Mouse (Mus musculus) mouse trophoblast stem cell (cell line): ENCODE data around the gene Utp3.
"Not testable (repeated sequence)": the region's sequence is repeated elsewhere in the genome, so short reads cannot be mapped to it uniquely, and the experiment has no call there.

ENCODE experiments used
- in situ Hi-C, 2 experiments: fragments of 300-500 bp; cut with MseI, MboI; formaldehyde crosslinking; loops; 2 replicates in 1 of 2; 3 replicates in 1 of 2; pipeline ENCODE4 v1.15.1; 2025

Gene Utp3

DNA sequence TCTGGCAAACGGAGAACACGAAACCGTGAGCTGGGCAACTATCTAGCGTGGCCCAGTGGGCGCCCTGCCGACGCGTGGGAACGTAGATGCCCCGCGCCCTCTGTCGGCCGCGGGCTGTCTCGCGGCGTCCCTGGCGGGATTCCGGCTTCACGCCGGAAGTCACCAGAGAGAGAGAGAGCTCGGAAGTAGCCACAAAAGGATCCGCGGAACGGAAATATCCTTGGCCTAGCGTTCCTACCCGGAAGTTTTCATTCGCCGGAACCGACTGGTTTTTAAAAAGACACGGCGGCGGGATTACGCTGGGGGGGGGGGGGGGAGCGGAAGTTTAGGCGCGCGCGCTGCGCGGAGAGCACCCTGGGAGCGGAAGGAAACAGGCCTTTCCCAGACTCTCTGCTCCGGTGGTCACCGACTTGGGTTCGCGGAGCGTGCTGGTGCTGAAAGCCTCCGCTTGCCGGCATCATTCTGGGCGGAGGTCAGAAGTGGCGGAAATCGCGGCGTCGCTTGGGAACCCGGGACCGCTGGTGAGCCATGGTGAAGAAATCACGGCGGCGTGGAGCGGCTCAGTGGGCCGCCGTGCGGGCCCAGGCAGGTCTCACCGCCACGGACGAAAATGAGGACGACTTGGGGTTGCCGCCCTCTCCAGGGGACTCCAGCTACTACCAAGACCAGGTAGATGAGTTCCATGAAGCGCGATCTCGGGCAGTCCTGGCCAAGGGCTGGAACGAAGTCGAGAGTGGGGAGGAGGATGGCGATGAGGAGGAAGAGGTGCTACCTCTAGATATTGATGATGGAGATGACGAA, at the start of gene Utp3:
Utp3 (plus strand) TSS at position 377 of the 801 bp plus-strand sequence.
- in situ Hi-C loops: no loop called here

DNA sequence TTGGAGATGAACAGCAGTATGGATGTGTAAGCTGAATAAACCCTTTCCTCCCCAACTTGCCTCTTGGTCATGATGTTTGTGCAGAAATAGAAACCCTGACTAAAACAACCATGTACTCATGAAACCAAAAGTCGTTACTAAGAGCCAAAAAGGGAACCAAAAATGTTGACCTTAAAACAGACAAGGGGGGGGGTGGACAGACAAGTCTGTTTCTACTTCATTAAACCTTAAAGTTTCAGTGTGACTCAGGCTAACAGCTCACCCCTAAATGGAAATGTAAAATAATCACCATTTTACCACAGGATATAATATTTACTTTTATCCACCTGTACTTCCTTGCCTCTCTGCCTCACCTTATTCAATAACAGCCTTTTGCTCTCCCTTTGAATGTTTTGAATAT, 45.7 kb upstream of the Utp3 start:
- in situ Hi-C loops: no loop called here

DNA sequence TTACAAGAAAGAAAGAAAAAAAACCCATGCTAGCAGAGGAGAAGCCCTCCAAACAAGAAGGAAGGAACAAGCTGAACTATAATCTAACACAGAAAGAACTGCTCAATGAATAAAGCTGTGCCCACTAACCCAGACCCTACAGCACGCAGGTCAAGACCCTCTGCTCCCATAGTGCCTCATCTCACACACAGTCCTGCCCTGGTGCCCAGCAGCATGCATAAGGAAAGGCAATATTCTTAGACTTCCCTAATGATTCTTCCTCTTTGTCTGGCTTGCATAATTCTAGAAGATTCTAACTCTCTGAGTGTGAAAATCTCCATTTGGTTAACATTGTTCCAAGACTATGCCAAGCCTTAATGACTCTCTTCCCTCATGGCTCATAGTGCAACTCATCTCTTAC, 45.3 kb upstream of the Utp3 start:
- in situ Hi-C loops: no loop called here

GRCm38 (mm10) chr5:88519232-88519631, 35.0 kb upstream of the Utp3 start:
- in situ Hi-C loops: no loop called here

DNA sequence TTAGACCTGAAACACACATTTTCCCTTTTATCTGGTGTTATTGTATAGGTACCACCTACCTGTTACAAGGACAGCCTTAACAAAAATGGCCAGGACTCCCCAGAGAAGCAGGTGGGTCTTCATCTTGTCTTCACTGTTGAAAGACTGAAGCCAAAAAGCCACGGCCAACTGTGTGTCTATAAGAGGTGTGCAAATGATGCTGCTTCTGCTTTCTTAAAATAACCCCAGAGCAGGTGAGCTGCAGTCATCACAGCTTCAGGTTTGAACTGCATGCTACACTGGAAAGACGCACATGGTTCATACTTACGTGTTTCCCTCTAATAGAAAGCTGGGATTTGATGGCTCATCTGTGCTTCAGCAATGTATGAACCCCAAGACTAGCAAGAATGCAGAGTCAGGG, 26.6 kb upstream of the Utp3 start, which contains the start of gene Jchain:
Jchain (minus strand) TSS at position 235 of the 400 bp plus-strand sequence.
- in situ Hi-C loops: no loop called here

GRCm38 (mm10) chr5:88530908-88531307, 23.4 kb upstream of the Utp3 start:
- in situ Hi-C loops: no loop called here

GRCm38 (mm10) chr5:88534697-88535096, 19.6 kb upstream of the Utp3 start:
- in situ Hi-C loops: no loop called here

DNA sequence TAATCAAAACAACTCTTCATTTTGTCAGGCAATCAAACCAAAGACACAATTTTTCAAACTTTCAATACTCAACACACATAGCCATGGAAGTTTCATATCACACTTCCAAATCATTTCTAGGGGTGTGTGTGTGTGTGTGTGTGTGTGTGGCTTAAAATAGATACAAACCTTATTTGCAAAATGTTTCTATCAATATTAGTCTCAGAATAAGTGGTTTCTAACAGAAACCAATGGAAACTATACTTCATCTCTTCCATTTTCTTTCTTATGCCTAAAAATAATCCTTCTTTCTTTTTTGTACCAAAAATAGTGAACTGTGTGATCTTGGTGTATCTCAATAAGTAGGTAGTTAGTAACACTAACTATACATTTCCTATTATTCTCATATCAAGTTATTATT, 13.4 kb upstream of the Utp3 start:
- in situ Hi-C loops: no loop called here

- in situ Hi-C loops: no loop called here
Observed at GRCm38 (mm10) chr5:88542651-88543282, 11.5 kb upstream of the Utp3 start.

DNA sequence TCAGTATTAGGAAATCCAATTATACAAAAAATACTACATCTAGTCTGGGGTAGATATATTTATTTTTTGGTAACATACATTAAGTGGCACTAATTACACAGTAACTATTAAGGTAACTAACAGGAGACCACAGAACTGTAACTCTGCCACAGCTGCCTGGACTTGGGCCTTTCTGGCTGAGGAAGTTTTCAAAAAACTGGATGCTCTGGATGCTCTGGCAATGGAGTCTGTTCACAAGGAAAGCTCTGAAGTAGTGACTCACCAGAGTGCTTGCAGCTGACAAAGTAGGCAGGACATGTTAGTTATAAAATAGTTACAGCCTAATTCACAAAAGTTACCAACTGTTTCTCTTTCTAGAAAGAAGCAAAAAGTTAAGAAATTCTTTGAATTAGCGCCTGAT, 9.9 kb upstream of the Utp3 start:
- in situ Hi-C loops: not testable (repeated sequence)

DNA sequence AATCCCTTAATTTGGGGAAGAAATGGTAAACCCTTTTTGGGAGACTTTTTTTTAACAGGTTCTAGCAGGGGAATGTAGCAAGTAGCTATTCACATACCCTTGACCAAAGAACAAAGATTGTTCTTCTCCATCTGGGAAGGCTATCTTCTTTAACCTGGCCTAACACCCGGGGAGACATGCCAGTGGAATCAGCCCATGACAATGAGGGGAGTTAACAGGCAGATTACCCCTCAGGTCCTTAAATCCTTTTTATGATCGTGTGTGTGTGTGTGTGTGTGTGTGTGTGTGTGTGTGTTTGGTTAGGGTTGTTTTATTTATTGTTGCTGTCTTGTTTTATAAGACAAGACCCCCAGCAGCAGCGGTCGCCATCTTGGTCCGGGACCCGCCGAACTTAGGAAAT, 8.7 kb upstream of the Utp3 start:
- in situ Hi-C loops: no loop called here

DNA sequence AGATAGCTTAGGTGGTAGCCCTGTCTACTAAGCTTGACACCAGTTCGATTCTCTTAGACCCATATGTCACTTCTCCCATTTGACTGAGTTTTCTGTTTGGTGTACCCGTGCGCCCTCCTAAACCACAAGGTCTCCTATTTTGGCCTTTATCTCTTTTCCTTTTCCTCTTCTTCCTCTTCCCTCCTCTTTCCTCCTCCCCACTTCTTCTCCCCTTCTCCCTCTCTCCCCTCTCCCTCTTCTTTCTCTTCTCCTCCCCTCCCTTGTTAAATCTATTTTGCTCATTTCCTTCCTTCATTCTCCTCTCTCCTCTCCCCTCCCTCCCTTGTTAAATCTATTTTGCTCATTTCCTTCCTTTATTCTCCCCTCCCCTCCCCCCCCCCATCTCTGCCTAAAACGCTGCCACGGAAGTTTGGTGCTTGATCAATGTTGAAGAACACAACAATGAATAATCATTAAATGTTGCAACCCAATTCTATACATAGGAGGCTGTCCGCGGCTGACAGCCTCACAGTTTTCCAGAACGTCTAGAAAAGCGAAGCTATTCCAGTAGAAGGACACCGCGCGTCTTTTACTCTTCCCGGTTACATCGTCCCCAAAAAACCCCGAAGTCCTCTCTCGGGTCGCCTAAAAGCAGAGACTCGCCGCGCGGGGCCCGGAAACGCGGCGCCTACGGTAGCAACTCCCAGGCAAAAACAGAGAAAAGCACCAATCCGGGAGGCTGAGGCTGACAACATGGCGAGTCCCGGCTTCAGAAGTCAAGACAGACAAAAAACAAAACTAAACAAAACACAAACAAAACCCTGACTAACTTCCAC, 784 bp upstream of the Utp3 start:
- in situ Hi-C loops: no loop called here

DNA sequence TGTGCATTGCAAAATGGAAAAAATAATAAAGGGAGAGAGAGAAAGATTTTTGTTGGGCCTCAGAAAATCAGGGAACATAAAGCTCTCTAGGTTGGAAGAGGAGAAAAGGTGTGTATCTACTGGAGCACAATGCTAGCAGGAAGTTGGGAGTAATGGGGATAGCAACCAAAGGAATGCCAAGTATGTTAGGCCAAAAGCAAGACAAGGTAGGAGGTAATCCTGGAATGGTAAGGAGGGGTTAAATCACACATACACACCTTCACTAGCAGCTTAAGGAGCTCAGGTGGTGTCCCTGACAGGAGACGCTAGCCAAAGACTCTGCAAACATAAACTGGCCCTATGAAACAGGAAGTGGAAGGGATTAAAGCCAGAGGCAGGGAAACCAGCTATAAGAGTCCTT, 4.7 kb downstream of the Utp3 start:
- in situ Hi-C loops: no loop called here

DNA sequence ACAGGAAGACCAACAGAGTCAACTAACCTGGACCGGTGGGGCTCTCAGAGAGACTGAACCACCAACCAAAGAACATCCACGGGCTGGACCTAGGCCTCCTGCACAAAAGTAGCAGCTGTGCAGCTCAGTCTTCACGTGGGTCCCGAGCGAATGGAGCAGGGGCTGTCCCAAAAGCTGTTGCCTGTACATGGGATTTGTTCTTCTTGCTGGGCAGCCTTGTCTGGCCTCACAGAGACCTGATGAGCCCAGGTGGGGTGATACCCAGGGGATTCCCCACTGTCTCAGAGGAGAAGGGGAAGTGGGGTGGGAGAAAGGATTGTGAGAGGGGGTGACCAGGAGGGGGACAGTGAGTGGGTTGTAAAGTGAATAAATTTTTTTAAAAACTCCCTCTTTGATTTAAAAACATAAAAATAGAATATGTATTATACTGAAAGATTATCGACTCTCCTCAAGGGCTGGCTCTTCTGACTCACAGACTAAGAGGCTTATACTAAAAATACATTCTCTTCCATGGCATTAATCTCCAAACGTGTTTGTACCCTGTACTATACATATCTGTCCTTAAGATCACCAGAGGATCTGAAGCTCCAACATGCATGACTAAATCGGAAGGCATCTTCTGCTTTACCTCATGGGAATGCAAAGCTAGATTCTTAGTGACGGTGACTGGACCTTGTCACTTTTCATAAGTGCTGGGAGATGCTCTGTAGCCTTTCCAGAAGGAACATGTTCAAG, 7.0 kb downstream of the Utp3 start:
- in situ Hi-C loops: no loop called here

DNA sequence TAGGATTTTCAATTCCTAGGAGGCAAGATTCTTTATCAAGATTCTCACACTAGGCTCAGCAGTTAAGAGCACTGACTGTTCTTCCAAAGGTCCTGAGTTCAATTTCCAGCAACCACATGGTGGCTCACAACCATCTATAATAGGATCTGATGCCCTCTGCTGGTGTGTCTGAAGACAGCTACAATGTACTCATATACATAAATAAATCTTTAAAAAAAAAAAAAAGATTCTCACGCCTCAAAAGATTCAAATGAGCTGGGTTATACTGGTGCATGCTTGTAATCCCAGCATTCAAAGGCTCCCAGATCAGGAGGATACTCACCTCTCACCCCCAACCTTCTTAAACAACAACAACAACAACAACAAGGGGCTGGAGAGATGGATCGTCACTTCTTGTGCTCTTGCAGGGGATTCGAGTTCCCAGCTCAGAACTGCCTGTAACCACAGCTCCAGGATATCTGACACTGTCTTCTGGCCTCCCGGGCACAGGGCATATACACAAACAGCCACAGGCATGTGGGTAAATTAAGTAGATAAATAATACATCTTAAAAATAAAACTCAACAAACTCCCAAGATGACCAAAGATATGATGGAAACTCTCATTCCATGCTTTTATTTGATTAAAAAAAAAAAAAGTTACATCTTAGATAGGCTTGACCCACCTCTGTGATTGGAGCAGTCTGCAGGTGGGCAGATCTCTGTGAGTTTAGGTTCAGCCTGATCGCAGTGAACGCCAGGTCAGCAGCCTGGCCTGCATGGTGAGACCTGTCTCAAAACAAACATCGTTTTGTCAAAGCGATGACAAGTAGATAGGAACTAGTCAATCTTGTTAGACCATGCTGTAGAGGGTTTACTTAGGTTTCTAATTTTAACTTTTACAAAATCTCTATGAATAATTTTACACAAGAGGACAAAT, 8.9 kb downstream of the Utp3 start:
- in situ Hi-C loops: no loop called here

DNA sequence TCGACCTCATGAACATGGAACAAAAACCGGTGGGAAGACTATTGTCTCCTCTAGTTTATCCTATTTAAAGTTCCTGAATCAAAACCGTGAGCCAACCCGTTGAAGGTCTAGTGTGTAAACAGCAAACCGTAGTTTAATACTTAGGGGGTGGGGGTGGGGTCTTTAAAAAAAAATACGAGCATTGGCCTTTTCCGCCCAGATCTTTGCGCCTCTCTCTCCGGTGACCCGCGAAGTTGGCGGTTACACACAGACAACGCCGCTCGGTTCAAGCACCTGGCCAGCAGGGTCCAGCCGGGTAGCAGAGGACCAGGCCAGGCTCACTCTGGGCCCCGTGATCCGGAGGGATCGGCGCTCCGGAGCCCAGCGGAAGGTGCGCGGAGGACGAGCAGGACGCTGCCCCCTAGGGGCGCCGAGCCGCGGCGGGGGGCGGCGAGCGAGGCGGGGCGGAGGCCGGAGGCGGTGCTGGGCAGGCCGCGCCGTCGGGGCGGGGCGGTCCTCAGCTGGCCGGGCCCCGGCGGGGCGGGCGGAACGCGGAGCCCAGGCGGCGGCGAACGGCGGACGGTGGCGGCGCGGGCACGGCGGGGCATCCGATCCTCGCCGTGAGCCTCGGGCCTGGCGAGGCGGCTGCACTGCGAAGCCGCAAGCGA, 10.4 kb downstream of the Utp3 start, which contains the start of gene Rufy3:
Rufy3 (plus strand) TSS at position 540 of the 647 bp plus-strand sequence.
- in situ Hi-C loops: no loop called here

DNA sequence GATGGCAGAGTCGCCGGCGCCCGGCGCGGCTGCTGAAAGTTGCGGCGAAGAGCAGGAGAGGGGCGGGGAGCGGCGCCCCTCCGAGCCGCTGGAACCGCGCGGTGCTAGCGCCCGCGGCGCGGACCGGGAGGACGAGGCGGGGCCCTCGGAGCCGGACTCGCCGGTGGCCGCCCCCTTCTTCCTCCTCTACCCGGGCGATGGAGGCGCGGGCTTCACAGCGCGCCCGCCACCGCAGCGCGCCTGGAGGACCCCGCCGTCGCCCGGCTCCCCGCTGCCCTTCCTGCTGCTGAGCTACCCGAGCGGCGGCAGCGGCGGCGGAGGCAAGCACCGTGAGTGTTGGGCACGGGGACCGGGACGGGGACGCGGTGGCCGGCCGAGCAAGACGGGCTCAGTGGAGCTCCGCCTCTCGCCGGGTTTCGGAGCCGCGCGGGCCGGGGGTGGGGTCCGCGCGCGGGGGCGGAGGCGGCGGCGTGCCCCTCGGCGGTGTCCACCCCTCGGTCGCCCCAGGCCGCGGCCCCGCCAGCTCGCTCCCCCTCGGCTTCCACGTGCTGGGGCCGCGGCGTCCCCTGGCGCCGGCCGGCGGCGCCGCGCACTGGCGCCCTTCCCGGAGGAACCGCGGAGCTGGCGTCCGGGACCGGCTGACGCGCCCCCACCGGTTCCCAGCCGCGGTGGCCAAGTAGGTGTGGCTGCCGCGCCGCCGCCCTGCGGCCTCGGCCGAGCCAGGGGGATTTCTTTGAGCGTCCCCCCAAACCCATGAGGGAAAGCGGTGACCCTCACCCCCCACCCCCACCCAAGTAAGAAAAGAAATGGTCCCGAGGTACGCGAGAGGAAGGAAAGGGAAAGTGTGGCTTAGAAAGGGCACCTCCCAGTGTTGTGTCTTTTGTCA, 11.1 kb downstream of the Utp3 start:
- in situ Hi-C loops: no loop called here

- in situ Hi-C loops: no loop called here
Observed at GRCm38 (mm10) chr5:88566034-88566841, 12.0 kb downstream of the Utp3 start.
